Mouse (Mus musculus) lung, embryonic 16.5 days (tissue): ENCODE results near the gene Tlr7. TPM values are rescaled to one million over a fixed set of nuclear protein-coding genes. Genes with fewer than 3 reads are reported as not detected.
"Not testable (repeated sequence)": the region's sequence is repeated elsewhere in the genome, so short reads cannot be mapped to it uniquely, and the experiment has no call there.

Source experiments
- ATAC-seq: fragments of 200-750 bp; cut with Nextera tagmentation; 2 replicates; pipeline ENCODE4 v1.8.0; 2017; ENCODE audit warnings: low read depth, mild to moderate bottlenecking, moderate library complexity
- H3K27ac ChIP-seq: fragments of 300-500 bp; sonication (generic); 2 replicates; pipeline ENCODE4 v1.5.1; 2014; ENCODE audit warnings: mild to moderate bottlenecking, control low read depth, low read length
- H3K27me3 ChIP-seq: fragments of 300-500 bp; sonication (generic); 2 replicates; pipeline ENCODE4 v1.6.1; 2014; ENCODE audit warnings: low read depth, low read length, mixed read lengths; ENCODE audit not compliant: control insufficient read depth, insufficient read depth
- H3K36me3 ChIP-seq: fragments of 300-500 bp; sonication (generic); 2 replicates; pipeline ENCODE4 v1.6.1; 2014; ENCODE audit warnings: low read length; ENCODE audit not compliant: control insufficient read depth, insufficient read depth
- H3K4me1 ChIP-seq: fragments of 300-500 bp; sonication (generic); replicated peaks from 2 replicates; pipeline ENCODE4 v1.6.1; 2014; ENCODE audit warnings: low read length, mixed read lengths; ENCODE audit not compliant: control insufficient read depth, insufficient read depth
- H3K4me2 ChIP-seq: fragments of 300-500 bp; sonication (generic); 2 replicates; pipeline ENCODE4 v1.6.1; 2014; ENCODE audit warnings: low read depth, low read length, control low read depth
- H3K4me3 ChIP-seq: fragments of 300-500 bp; sonication (generic); 2 replicates; pipeline ENCODE4 v1.5.1; 2014; ENCODE audit warnings: mild to moderate bottlenecking, low read length, control low read depth
- H3K9ac ChIP-seq: fragments of 300-500 bp; sonication (generic); 2 replicates; pipeline ENCODE4 v1.6.1; 2014; ENCODE audit warnings: low read length, control low read depth
- H3K9me3 ChIP-seq: fragments of 300-500 bp; sonication (generic); 2 replicates; pipeline ENCODE4 v1.6.1; 2016; ENCODE audit warnings: low read length; ENCODE audit not compliant: control insufficient read depth
- WGBS: fragments of 180-500 bp; shearing (Covaris S2); extraction: QIAGEN DNeasy Blood & Tissue Kit; methylation state at CpG from one replicate; pipeline ENCODE4 v1.1.7; 2014; 5-methylcytosine and 5-hydroxymethylcytosine counted together
- polyA plus RNA-seq: library from polyadenylated mRNA; unstranded; fragments of >200 nt; fragmentation: Nextera tagmentation; extraction: Ambion mirVana; gene quantifications from 2 replicates; pipeline ENCODE4 v1.2.1, GENCODE M21; 2015

Gene Tlr7
- polyA plus RNA-seq = 0.39 and 0.55 TPM in 2 replicates

DNA sequence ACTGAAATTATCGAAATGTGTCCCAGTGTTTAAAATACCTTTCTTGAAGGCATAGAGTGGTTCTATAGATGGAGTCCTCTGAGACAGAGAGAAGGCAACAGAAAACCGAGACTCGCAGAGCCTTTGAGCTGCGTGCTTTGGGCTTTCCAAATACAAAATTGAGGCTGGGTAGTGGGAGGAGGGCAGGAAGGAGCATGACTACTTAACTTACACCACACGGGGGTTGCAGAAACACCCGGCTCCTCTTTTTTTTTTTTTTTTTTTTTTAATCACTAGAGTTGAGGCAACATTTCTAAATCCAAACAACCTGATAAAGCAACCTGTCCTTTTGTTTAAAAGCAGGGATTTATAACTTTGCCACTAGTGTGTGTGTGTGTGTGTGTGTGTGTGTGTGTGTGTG, at the start of gene Tlr7:
Gene Tlr7, minus strand, starts transcription at position 160 of the 400 bp plus-strand sequence.
- no peak for ATAC-seq
- H3K36me3 ChIP-seq = no peaks in the 10 kb centered on the region
- H3K4me1 ChIP-seq = no peaks in the 10 kb centered on the region
- WGBS = 72% methylated on average over 6 of the region's 6 CpGs
- H3K9me3 ChIP-seq = no peaks in the 10 kb centered on the region
- no peak within 1 kb of the TSS for H3K9ac ChIP-seq
- H3K4me3 ChIP-seq = no peak within 1 kb of the TSS
- no peak within 1 kb of the TSS for H3K4me2 ChIP-seq
- H3K27me3 ChIP-seq = no peaks in the 10 kb centered on the region
- no peak within 1 kb of the TSS for H3K27ac ChIP-seq

DNA sequence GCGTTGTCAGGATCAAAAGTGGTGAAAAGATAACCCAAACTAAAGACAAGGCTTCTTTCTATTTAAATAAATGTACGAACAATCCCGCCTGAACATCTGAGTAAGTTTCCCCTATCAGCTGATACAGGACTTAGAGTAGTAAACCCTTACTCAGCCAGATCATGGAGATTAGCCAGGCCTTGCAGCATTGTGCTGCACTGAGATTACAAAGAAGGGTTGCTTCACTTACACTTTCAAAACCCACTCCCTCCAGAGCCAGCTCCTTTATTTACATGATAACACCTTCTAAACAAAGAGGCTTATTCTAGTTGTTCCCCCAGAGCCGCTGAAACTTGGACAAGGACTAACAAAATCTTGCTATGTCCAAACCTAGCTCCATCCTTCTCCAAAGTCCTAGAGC, 49.7 kb upstream of the Tlr7 start:
- WGBS = 53% methylated on average over 4 of the region's 4 CpGs

DNA sequence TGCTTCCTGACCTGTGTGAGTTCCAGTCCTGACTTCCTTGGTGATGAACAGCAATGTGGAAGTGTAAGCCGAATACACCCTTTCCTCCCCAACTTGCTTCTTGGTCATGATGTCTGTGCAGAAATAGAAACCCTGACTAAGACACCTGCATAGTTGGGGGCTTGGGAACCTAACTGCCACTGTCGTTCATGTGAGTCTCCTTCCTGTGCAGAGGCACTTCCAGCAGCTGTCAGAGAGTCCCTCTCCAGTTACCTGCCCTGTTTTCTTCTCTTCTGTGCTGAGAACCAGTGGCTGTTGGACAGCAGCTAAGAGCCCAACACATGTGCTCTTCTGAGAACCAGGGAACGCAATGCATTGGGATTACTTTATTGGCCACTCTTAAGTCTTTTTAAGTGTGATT, 30.9 kb upstream of the Tlr7 start:
- not testable (repeated sequence) for H3K27me3 ChIP-seq, H3K4me1 ChIP-seq, H3K27ac ChIP-seq, H3K9me3 ChIP-seq, H3K4me2 ChIP-seq, ATAC-seq, H3K36me3 ChIP-seq, H3K9ac ChIP-seq, H3K4me3 ChIP-seq
- 90% methylated on average over 3 of the region's 3 CpGs for WGBS

More for the DNA sequence above, 49.7 kb upstream of the Tlr7 start:
- ATAC-seq = no peak
- no peak overlapping the region for H3K4me2 ChIP-seq
- no peaks in the 10 kb centered on the region for H3K9me3 ChIP-seq
- no peaks in the 10 kb centered on the region; the same call in 1 of the 2 replicates for H3K27me3 ChIP-seq
- H3K27ac ChIP-seq = no peak overlapping the region
- no peaks in the 10 kb centered on the region for H3K36me3 ChIP-seq
- H3K4me3 ChIP-seq = no peak overlapping the region
- 0 out of 2 replicates have a peak, but pooled peaks cover 2% of the 10 kb centered on the region for H3K4me1 ChIP-seq
- H3K9ac ChIP-seq = no peak overlapping the region

DNA sequence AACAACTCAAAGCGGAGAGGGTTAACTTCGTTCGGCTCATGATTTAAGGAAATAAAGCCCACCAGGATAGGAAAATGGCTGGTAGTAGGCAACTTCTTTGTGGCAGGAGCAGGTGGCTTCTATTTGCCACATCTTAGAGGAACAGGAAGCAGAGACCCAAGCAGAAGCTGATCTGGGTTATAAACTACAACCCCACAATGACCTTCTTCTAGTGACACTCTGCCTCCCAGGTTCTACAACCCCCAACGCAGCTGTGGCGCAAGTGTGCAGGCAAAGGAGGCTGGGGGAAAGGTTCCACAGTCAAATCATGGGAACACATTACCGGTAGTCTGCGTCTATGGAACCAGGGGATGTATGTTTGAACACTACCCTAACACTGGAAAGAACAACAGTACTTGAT, 29.3 kb upstream of the Tlr7 start:
- Histone ChIP-seq H3K9me3 (no peaks in the 10 kb centered on the region), H3K4me3 (no peak overlapping the region), H3K27ac (no peak overlapping the region), H3K9ac (no peak overlapping the region), H3K4me2 (no peak overlapping the region), H3K36me3 (no peaks in the 10 kb centered on the region; the same call in 1 of the 2 replicates), H3K4me1 (no peaks in the 10 kb centered on the region), H3K27me3 (no peaks in the 10 kb centered on the region; the same call in 1 of the 2 replicates)
- no peak for ATAC-seq
- 93% methylated on average over 7 of the region's 7 CpGs for WGBS

DNA sequence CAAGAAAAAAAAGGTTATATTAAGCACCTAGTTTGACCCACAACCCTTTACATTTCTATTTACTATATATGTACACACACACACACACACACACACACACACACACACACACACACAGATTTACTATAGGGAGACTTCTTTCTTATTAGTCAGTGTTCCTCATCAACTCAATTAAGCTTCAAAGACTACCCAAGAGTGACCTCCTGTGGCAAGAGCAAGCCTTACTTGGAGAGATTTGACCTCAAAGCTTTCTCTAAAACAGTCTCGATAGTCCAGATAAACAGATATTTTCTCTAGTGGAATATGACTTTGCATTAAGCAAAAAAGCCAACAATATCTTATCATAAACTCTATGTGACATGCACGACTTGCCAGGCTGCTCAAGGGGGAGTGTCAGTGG, 27.1 kb upstream of the Tlr7 start:
- Histone ChIP-seq H3K9ac (no peak overlapping the region), H3K9me3 (no peaks in the 10 kb centered on the region), H3K27ac (no peak overlapping the region), H3K4me3 (no peak overlapping the region), H3K27me3 (no peaks in the 10 kb centered on the region; the same call in 1 of the 2 replicates), H3K36me3 (no peaks in the 10 kb centered on the region), H3K4me1 (no peaks in the 10 kb centered on the region), H3K4me2 (no peak overlapping the region)
- 51% methylated on average over 2 of the region's 2 CpGs for WGBS
- no peak for ATAC-seq

DNA sequence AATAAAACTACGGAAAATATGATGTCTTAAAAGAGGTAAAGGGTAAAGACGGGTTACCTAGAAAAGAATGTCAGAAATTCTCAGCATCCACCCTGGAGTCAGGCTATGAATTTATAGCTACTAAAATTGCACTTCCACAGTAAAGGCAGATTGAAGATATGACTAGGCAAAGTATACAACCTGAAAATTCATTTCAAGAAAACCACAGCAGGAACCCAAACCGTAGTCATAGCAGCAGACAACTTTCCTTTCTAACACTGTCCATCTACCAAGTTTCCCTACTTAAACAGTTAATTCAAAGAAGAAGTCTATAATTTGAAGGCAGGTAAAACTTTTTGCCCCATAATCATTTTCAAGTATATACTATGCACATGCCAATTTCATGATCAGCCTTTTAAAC, 25.6 kb upstream of the Tlr7 start:
- Histone ChIP-seq H3K4me2 (no peak overlapping the region), H3K4me1 (no peaks in the 10 kb centered on the region), H3K4me3 (no peak overlapping the region), H3K27me3 (no peaks in the 10 kb centered on the region; the same call in 1 of the 2 replicates), H3K27ac (no peak overlapping the region), H3K9me3 (no peaks in the 10 kb centered on the region), H3K9ac (no peak overlapping the region), H3K36me3 (no peaks in the 10 kb centered on the region)
- no peak for ATAC-seq
- 82% methylated on average over 3 of the region's 3 CpGs for WGBS

DNA sequence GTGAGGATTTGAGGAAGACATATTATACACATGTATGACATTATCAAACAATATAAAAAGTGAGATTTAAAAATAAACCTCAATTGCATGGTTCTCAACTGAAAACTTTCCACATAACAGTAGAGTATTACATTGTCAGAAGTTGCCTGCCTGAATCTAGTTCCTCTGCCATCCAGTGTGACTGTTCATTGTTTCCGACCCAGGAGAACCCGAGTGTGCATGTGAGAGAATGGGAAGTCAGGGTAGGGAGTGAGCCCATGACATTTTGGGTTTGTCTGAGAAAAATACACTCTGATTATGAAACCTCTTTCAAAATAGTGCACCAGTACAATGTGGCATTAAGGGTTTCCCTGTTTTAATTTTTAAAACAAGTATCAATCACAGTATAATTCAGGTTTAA, 23.3 kb upstream of the Tlr7 start:
- Histone ChIP-seq H3K4me2 (no peak overlapping the region), H3K4me1 (no peaks in the 10 kb centered on the region), H3K4me3 (no peak overlapping the region), H3K36me3 (no peaks in the 10 kb centered on the region), H3K9ac (no peak overlapping the region), H3K27ac (no peak overlapping the region), H3K27me3 (no peaks in the 10 kb centered on the region; the same call in 1 of the 2 replicates), H3K9me3 (no peaks in the 10 kb centered on the region)
- WGBS = 83% methylated on average over 2 of the region's 2 CpGs
- no peak for ATAC-seq

DNA sequence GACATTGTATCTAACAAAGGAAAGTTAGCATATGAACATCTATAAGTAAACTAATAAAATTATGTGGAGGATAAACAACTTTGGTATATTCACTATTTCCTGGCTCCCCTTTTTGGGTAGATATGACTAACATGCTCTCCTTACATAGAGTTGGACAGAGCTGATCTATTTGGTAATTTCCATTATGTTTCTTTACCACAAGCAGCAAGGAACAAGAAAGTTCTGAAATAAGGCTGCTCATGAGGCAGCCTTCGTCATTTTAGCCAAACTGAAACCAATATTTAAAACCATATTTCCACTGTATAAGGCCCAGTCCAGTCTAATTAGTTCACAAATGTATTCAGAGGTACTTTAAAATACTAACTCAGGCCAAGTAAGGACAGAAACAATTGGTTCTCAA, 16.1 kb upstream of the Tlr7 start:
- no peak overlapping the region for H3K27ac ChIP-seq
- WGBS = 72% methylated on average over 1 of the region's 1 CpGs

DNA sequence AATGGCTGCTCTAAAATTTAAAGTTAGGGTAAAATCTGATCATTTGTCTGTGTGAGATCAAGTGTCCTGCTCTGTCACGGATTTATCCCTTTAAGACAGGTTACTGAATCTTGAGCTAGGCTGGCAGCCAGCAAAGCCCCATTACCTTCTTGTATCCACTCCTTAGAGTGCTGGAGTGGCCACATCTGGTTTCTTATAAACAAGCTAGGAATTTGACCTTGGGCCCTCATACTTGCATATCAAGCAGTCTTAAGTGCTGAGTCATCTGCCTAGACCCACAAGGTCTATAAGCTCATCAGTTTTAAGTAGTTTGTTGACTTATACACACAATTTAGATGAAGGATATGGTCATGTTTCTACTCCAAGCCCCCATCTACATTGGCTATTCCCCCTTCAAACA, 14.0 kb upstream of the Tlr7 start:
- Histone ChIP-seq H3K9me3 (no peaks in the 10 kb centered on the region), H3K9ac (no peak overlapping the region), H3K27ac (no peak overlapping the region), H3K4me3 (no peak overlapping the region), H3K4me2 (no peak overlapping the region), H3K4me1 (no peaks in the 10 kb centered on the region), H3K27me3 (no peaks in the 10 kb centered on the region; the same call in 1 of the 2 replicates), H3K36me3 (no peaks in the 10 kb centered on the region)
- WGBS = 65% methylated on average over 1 of the region's 1 CpGs
- ATAC-seq = no peak

More for the DNA sequence above, 16.1 kb upstream of the Tlr7 start:
- H3K9ac ChIP-seq = no peak overlapping the region
- no peaks in the 10 kb centered on the region for H3K4me1 ChIP-seq
- no peaks in the 10 kb centered on the region for H3K9me3 ChIP-seq
- H3K4me2 ChIP-seq = no peak overlapping the region
- H3K4me3 ChIP-seq = no peak overlapping the region
- no peaks in the 10 kb centered on the region for H3K36me3 ChIP-seq
- no peak for ATAC-seq
- no peaks in the 10 kb centered on the region; the same call in 1 of the 2 replicates for H3K27me3 ChIP-seq

DNA sequence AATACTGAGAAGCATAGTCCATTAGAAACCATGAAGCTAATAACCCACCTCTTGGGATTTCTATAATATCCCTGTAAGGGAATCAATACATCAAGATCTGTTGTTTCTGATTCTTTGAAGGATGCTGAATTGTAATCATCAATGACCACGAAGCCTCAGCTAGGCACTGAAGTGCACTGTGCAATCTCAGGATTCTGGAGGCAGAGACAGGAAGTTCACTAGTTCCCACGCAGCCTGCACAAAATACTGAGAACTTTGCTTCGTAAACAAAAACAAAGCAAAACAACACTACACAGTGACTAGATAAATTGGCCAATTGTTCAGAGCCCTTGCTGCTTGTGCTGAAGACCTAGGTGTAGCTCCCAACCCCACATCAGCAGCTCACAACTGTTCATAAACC, 11.5 kb upstream of the Tlr7 start:
- Histone ChIP-seq H3K9me3 (no peaks in the 10 kb centered on the region), H3K4me3 (no peak overlapping the region), H3K27me3 (no peaks in the 10 kb centered on the region; the same call in none of the 2 replicates), H3K4me2 (no peak overlapping the region), H3K36me3 (no peaks in the 10 kb centered on the region), H3K9ac (no peak overlapping the region), H3K27ac (no peak overlapping the region), H3K4me1 (no peaks in the 10 kb centered on the region)
- no peak for ATAC-seq
- WGBS = 76% methylated on average over 3 of the region's 3 CpGs
